Mouse (Mus musculus) c-Kit-positive CD71-positive TER-119-positive erythroid progenitor cells, embryonic 14.5 days (primary cell): ENCODE measurements at regions not wholly inside any gene's neighbourhood (a gene's known extent, or its start where the extent isn't known, plus 50 kb on each side); places are given as distances from the start of the nearest gene placed in this dataset.

ENCODE experiments used
- DNase-seq: peaks from one replicate; pipeline ENCODE4 v3.0.0-alpha.2; 2013; ENCODE audit warnings: low spot score

- no peak for DNase-seq
Observed at GRCm38 (mm10) chr12:27140335-27140702, 202.1 kb downstream of the Sox11 start.

- DNase-seq: no peak
Observed at GRCm38 (mm10) chr12:27139683-27140334, 202.6 kb downstream of the Sox11 start.

GRCm38 (mm10) chr12:27138663-27139633 is 203.4 kb downstream of the Sox11 start:
- no peak for DNase-seq

- no peak for DNase-seq
Observed at GRCm38 (mm10) chr12:27135997-27136559, 206.3 kb downstream of the Sox11 start.

- no peak for DNase-seq
Observed at GRCm38 (mm10) chr12:27130544-27130943, 211.8 kb downstream of the Sox11 start.

- DNase-seq: no peak
Observed at GRCm38 (mm10) chr12:27127054-27127605, 215.2 kb downstream of the Sox11 start.

- no peak for DNase-seq
Observed at GRCm38 (mm10) chr12:27118581-27118980, 223.8 kb downstream of the Sox11 start.

- no peak for DNase-seq
Observed at GRCm38 (mm10) chr12:27115392-27115791, 227.0 kb downstream of the Sox11 start.

- no peak for DNase-seq
Observed at GRCm38 (mm10) chr12:27104925-27105571, 237.3 kb downstream of the Sox11 start.

- no peak for DNase-seq
Observed at GRCm38 (mm10) chr12:27102996-27103395, 239.4 kb downstream of the Sox11 start.

- DNase-seq: no peak
Observed at GRCm38 (mm10) chr12:27089206-27089605, 253.2 kb downstream of the Sox11 start.

- DNase-seq: no peak
Observed at GRCm38 (mm10) chr12:27085890-27086289, 256.5 kb downstream of the Sox11 start.

GRCm38 (mm10) chr12:27083645-27084550 is 258.5 kb downstream of the Sox11 start:
- no peak for DNase-seq

- DNase-seq: no peak
Observed at GRCm38 (mm10) chr12:27083089-27083488, 259.3 kb downstream of the Sox11 start.

- no peak for DNase-seq
Observed at GRCm38 (mm10) chr12:27082624-27083023, 259.8 kb downstream of the Sox11 start.

GRCm38 (mm10) chr12:27076107-27076738 is 266.2 kb downstream of the Sox11 start:
- no peak for DNase-seq

GRCm38 (mm10) chr12:27065011-27065517 is 277.3 kb downstream of the Sox11 start:
- no peak for DNase-seq

GRCm38 (mm10) chr12:27063518-27063917 is 278.9 kb downstream of the Sox11 start:
- no peak for DNase-seq

GRCm38 (mm10) chr12:27062511-27063264 is 279.7 kb downstream of the Sox11 start:
- DNase-seq: no peak
